Mouse (Mus musculus): ENCODE measurements around the gene A630095N17Rik. TPM values are rescaled to one million over a fixed set of nuclear protein-coding genes. Genes with fewer than 3 reads are reported as not detected.

The A630095N17Rik gene
- polyA plus RNA-seq (2015; fragmentation: Nextera tagmentation; extraction: Ambion mirVana), result not detected in 2 replicates

DNA sequence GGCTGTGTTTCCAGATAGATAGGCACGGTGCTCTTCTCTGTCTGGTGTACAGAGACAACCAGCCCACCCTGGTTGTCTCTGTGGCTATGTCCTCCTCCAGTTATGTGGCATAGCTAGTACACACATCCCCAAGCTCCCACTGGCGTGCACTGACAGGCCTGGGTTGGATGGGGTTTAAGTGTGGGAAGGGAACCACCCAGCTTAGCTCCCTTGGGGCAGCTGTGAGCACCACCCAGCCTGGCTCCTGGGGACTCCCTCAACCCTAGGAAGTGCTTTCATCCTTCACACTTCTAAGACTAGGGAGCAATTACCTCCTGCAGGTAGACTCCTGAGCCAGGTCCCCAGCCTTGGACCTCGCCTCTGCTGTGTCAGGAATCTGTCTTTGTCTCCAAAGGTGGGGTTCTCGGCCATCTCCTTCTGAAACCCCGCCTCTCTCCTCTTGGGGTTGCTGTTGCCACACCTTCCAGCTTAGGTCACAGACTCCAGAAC, at the start of gene A630095N17Rik:
TSS of gene A630095N17Rik (minus strand) at position 439 of the 489 bp plus-strand sequence.
- Histone ChIP-seq H3K4me1 (peaks cover 13% of the 10 kb centered on the region), H3K27me3 (no peaks in the 10 kb centered on the region), H3K4me3 (no peak within 1 kb of the TSS), H3K9ac (no peak within 1 kb of the TSS), H3K4me2 (no peak within 1 kb of the TSS), H3K36me3 (no peaks in the 10 kb centered on the region), H3K9me3 (no peaks in the 10 kb centered on the region), H3K27ac (no peak within 1 kb of the TSS)
- WGBS, result 67% methylated on average over 5 of the region's 5 CpGs
- no peak for ATAC-seq (ENCODE audit: borderline replicate concordance, extremely low read depth, low FRiP score, low TSS enrichment)

- no peak for ATAC-seq (ENCODE audit: borderline replicate concordance, extremely low read depth, low FRiP score, low TSS enrichment)
- Histone ChIP-seq H3K36me3 (no peaks in the 10 kb centered on the region), H3K4me3 (no peak within 1 kb of the TSS), H3K4me2 (no peak within 1 kb of the TSS), H3K4me1 (no peaks in the 10 kb centered on the region), H3K27me3 (peaks cover 21% of the 10 kb centered on the region; the same call in 1 of the 2 replicates), H3K27ac (no peak within 1 kb of the TSS), H3K9me3 (no peaks in the 10 kb centered on the region), H3K9ac (no peak within 1 kb of the TSS)
- 6% methylated on average over 13 of the region's 13 CpGs for WGBS
These were observed 46.3 kb upstream of the A630095N17Rik start, which contains the start of gene Resp18 for GRCm38 (mm10) chr1:75278228-75278627. Gene Resp18, minus strand, starts transcription at chr1:75278415.

DNA sequence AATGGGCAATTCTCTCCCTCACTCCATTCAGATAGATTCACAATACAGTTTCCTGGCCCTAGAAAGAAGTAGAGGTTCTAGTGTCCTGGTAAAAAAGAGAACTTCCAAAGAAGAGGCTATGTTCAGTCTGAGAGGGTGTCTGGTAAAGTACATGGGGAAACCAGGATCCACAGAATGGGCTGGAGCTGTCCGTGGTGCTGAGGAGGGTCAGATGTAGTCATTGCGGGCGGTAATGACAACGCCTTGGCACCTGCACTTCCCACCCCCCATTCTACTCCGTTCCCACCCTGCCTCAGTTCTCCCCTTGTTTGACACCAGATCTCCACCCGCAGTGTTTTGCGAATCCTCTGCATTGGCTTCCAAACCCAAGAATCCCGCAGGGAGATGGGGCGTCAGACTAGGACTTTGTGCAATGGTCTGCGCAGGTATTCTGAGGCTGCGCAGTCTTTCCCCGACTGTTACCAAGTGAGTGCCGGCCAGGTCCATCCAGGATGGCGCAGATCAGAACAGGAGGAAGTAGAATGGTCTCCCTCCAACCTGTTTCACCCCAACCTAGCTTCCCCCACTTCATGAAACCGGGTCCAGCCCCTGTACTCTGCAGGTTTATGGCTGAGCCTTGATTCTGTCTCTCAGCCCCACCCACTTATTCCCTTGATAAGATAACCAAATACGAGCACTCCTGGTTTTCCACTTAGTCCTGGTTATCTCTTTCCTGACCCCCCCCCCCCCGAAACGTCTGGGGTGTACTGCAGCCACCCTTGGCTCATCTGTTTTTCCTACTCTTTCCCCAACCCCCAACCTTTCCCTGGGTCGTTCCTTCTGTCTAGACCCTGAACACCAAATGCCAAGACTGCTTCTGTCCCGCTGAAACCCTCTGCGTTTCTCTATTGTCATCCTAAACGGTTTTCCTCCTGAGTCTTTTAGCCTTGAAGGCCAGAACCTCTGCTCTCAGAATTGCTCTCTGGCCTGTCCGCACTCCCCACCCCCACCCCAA, 45.6 kb upstream of the A630095N17Rik start:
- Histone ChIP-seq H3K27ac (no peak overlapping the region), H3K36me3 (no peaks in the 10 kb centered on the region), H3K4me1 (no peaks in the 10 kb centered on the region), H3K9me3 (no peaks in the 10 kb centered on the region), H3K9ac (no peak overlapping the region), H3K27me3 (peaks cover 21% of the 10 kb centered on the region; the same call in 1 of the 2 replicates), H3K4me2 (no peak overlapping the region), H3K4me3 (no peak overlapping the region)
- 6% methylated on average over 23 of the region's 23 CpGs for WGBS
- no peak for ATAC-seq (ENCODE audit: borderline replicate concordance, extremely low read depth, low FRiP score, low TSS enrichment)

GRCm38 (mm10) chr1:75264091-75264880, 32.4 kb upstream of the A630095N17Rik start, which contains the start of gene Ptprn:
Gene Ptprn, minus strand, starts transcription at chr1:75264502.
- no peak for ATAC-seq (ENCODE audit: borderline replicate concordance, extremely low read depth, low FRiP score, low TSS enrichment)
- H3K36me3 ChIP-seq, result no peaks in the 10 kb centered on the region
- WGBS, result 13% methylated on average over 31 of the region's 32 CpGs
- H3K9ac ChIP-seq, result no peak within 1 kb of the TSS
- H3K4me1 ChIP-seq, result no peaks in the 10 kb centered on the region
- no peak within 1 kb of the TSS for H3K4me3 ChIP-seq
- H3K27ac ChIP-seq, result no peak within 1 kb of the TSS
- no peaks in the 10 kb centered on the region for H3K9me3 ChIP-seq
- H3K4me2 ChIP-seq, result no peak within 1 kb of the TSS
- H3K27me3 ChIP-seq, result peaks cover 53% of the 10 kb centered on the region

- H3K27ac ChIP-seq, result no peak overlapping the region
- H3K4me1 ChIP-seq, result no peaks in the 10 kb centered on the region
- no peak overlapping the region for H3K4me3 ChIP-seq
- H3K36me3 ChIP-seq, result no peaks in the 10 kb centered on the region
- no peak overlapping the region for H3K4me2 ChIP-seq
- peaks cover 53% of the 10 kb centered on the region for H3K27me3 ChIP-seq
- no peak overlapping the region for H3K9ac ChIP-seq
- no peak for ATAC-seq (ENCODE audit: borderline replicate concordance, extremely low read depth, low FRiP score, low TSS enrichment)
- no peaks in the 10 kb centered on the region for H3K9me3 ChIP-seq
- WGBS, result 1% methylated on average over 40 of the region's 40 CpGs
These were observed 31.4 kb upstream of the A630095N17Rik start for GRCm38 (mm10) chr1:75262969-75263951.

DNA sequence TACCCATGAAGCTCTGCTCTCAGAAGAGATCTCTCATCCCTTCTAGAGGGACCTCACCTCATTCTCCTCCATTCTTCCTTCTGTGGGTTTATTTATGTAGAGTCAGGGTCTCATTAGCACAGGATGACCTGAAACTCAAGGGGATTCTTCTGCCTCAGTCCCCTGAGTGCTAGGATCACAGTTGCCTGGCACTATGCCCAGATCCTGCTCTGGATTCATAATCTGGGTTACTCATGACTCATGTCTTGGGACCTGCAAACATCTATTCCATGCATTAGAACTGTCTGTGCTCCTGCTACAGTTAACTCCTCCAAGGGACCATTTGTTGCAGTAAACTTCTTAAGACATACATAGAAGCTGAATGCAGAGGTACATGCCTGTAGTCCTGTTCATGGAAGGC, 29.4 kb upstream of the A630095N17Rik start:
- no peak for ATAC-seq (ENCODE audit: borderline replicate concordance, extremely low read depth, low FRiP score, low TSS enrichment)
- H3K9ac ChIP-seq, result no peak overlapping the region
- peaks cover 52% of the 10 kb centered on the region for H3K27me3 ChIP-seq
- no peaks in the 10 kb centered on the region for H3K9me3 ChIP-seq
- H3K4me2 ChIP-seq, result no peak overlapping the region
- no peak overlapping the region for H3K27ac ChIP-seq
- H3K36me3 ChIP-seq, result no peaks in the 10 kb centered on the region
- H3K4me3 ChIP-seq, result no peak overlapping the region
- H3K4me1 ChIP-seq, result no peaks in the 10 kb centered on the region

DNA sequence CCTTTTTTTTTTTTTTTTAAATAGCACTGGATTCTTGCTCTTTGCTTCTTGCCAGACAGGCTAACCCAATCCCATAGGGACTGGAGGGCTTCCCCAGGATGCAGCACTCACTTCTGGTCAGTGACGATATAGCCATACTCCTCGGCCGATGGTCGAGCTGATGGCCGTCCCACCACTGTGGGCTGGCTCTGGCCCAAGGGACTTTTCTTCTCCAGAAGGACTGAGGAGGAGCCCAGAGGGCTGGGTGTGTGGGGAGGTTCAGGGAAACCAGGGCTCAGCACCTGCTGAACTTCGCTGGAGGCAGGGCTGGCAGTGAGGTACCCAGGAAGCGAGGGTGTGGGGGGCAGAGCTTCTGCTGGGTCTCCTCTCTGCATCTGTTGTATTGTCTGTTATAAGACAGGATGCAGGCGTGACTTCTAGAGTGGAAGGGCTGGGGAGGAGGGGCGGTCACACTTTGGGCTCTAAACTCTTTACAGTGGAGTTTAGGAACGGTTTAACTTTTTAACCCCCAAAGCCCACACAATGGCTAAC, 23.7 kb upstream of the A630095N17Rik start:
- Histone ChIP-seq H3K9ac (no peak overlapping the region), H3K4me1 (peaks cover 4% of the 10 kb centered on the region), H3K4me2 (no peak overlapping the region), H3K4me3 (no peak overlapping the region), H3K36me3 (no peaks in the 10 kb centered on the region), H3K27ac (no peak overlapping the region), H3K27me3 (no peaks in the 10 kb centered on the region), H3K9me3 (no peaks in the 10 kb centered on the region)
- 59% methylated on average over 10 of the region's 10 CpGs for WGBS
- no peak for ATAC-seq (ENCODE audit: borderline replicate concordance, extremely low read depth, low FRiP score, low TSS enrichment)

- H3K36me3 ChIP-seq, result no peaks in the 10 kb centered on the region
- no peak overlapping the region for H3K9ac ChIP-seq
- peaks cover 4% of the 10 kb centered on the region for H3K4me1 ChIP-seq
- no peaks in the 10 kb centered on the region for H3K9me3 ChIP-seq
- H3K4me2 ChIP-seq, result no peak overlapping the region
- no peak overlapping the region for H3K27ac ChIP-seq
- H3K4me3 ChIP-seq, result no peak overlapping the region
- no peaks in the 10 kb centered on the region for H3K27me3 ChIP-seq
- no peak for ATAC-seq (ENCODE audit: borderline replicate concordance, extremely low read depth, low FRiP score, low TSS enrichment)
- WGBS, result 63% methylated on average over 8 of the region's 8 CpGs
These were observed 22.7 kb upstream of the A630095N17Rik start for GRCm38 (mm10) chr1:75254625-75255013.

DNA sequence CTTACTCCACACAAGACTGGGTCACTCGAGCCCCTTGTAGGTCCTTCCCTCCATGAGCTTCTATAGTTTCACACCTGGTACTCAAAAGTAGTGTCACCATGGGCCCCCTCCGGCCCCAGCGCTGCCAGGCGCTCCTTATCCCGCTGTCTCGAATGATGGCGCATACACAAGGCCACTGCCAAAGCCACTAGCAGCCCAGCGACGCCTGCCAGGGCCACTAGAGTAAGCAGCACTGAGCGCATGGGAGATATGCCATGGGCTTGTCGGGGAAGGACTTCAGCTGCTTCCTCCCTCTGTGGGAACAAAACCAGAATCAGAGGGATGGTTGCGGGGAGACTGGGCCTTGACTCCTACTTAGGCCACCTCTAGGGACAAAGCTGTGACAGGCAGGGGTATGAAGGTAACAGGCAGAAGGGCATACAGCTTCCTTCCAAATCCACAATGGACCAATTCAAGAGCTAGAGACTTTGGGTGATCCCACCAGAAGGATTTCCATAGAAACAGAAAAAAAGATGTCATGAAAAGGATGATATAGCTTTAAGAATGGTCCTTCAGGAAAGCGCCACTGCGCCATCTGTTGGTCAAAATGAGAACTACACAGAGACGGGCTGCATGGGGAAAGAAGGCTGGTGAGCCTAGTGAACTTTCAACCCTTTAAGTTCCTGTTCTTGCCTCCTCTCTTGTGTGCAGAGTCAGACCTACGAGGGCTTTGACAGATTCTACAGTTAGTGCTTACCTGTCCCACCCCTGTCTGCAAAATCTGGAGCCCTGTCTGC, 22.1 kb upstream of the A630095N17Rik start:
- no peaks in the 10 kb centered on the region for H3K27me3 ChIP-seq
- H3K4me1 ChIP-seq, result peaks cover 4% of the 10 kb centered on the region
- no peak overlapping the region for H3K4me2 ChIP-seq
- no peak overlapping the region for H3K4me3 ChIP-seq
- no peaks in the 10 kb centered on the region for H3K36me3 ChIP-seq
- no peak overlapping the region for H3K9ac ChIP-seq
- H3K27ac ChIP-seq, result no peak overlapping the region
- ATAC-seq (ENCODE audit: borderline replicate concordance, extremely low read depth, low FRiP score, low TSS enrichment), result no peak
- 52% methylated on average over 16 of the region's 16 CpGs for WGBS
- H3K9me3 ChIP-seq, result no peaks in the 10 kb centered on the region

DNA sequence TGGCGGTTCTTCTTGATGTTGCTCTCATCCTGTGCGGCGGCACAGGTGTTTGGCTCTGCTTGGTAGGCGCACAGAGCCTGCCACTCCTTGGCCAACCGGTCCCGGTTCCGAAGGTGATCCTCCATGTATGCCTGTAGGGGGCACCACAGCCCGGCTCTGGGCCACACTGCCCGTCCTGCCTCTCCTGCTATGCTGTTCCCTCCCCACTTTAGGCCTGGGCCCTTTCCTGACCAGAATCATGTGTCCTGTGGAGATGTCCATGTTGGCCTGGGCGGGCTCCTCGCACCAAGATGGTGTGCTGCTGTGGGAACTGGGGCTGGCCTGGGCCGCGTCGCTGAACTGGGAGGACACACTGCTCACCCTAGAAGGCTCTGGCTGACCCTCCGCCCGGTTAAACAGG, 21.1 kb upstream of the A630095N17Rik start:
- H3K9ac ChIP-seq, result no peak overlapping the region
- WGBS, result 65% methylated on average over 16 of the region's 16 CpGs
- no peaks in the 10 kb centered on the region for H3K27me3 ChIP-seq
- H3K36me3 ChIP-seq, result no peaks in the 10 kb centered on the region
- H3K9me3 ChIP-seq, result no peaks in the 10 kb centered on the region
- no peak overlapping the region for H3K27ac ChIP-seq
- no peak overlapping the region for H3K4me3 ChIP-seq
- H3K4me2 ChIP-seq, result no peak overlapping the region
- peaks cover 6% of the 10 kb centered on the region for H3K4me1 ChIP-seq
- no peak for ATAC-seq (ENCODE audit: borderline replicate concordance, extremely low read depth, low FRiP score, low TSS enrichment)
